Mouse (Mus musculus) bone marrow, adult 2 months (tissue): Measurements from ENCODE around the gene Teddm1b.

Experiments
- CTCF ChIP-seq: fragments of 200-500 bp; IDR thresholded peaks from 2 replicates; pipeline ENCODE4 v1.5.1; 2011; ENCODE audit warnings: low read length, control low read depth; ENCODE audit not compliant: control insufficient read depth, insufficient read depth
- POLR2A ChIP-seq: fragments of 200-500 bp; IDR thresholded peaks from 2 replicates; pipeline ENCODE4 v1.6.1; 2011; ENCODE audit warnings: low read depth, mild to moderate bottlenecking, control low read depth, low read length, borderline replicate concordance; ENCODE audit not compliant: control insufficient read depth

DNA sequence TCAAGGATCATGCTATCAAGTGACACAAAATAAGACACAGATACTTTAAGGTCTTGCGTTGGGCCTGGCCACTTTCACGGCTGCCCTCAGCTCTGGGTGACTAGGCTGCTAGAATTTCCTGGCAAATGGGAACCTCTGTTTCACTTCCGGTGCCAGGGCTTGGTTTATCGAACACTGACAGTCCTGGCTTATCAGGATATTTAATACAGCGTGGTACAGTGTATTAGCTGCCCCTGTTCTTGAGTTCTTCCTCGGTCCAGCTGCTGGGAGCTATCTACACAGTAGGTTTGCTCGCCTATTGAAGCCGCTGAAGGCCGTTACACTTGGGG lies 35.8 kb downstream of the Teddm1b start:
- TF ChIP-seq CTCF (no peak), POLR2A (no peak)
